Mouse (Mus musculus): Measurements from ENCODE around the gene Trappc13. TPM values are rescaled to one million over a fixed set of nuclear protein-coding genes. Genes with fewer than 3 reads are reported as not detected.

The Trappc13 gene
- polyA plus RNA-seq, 3 experiments from 2014 or later: 43.0 to 54.3 (median 50.0) TPM

- ATAC-seq: no peak
Measured at GRCm38 (mm10) chr13:104113782-104114181, 64.5 kb downstream of the Trappc13 start.

DNA sequence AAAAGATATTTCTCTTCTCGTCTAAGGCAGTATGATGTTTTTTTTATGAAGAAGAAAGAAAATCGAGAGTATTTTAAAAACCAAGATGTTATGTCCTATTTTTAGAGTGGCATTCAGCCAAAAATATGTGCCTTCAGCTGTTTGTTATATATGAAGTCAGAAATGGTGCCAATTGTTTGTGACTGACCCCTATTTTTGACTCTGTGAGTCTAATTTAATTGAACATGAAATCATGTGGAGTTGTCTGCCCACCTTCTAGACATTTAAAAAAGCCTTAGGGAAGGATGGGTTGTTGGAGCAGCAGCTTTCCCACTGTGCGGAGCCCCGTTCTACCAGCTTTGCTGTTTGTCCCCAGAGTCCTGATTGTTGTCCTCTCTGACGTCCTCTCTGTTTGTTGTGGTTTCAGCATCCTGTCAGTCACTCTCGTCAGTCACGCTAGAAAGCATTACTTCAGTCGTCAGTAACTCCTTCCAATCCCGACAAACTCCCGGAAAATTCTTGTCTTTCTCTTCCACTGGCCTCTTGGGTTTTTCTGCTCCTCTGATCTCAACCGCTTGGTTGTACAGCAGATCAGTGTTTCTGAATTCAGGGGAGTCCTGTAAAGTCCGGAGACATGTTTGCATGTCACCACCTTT lies 65.9 kb downstream of the Trappc13 start:
- peak; percentile 26 for ATAC-seq

- ATAC-seq: no peak
Measured at GRCm38 (mm10) chr13:104110526-104110925, 67.7 kb downstream of the Trappc13 start.

DNA sequence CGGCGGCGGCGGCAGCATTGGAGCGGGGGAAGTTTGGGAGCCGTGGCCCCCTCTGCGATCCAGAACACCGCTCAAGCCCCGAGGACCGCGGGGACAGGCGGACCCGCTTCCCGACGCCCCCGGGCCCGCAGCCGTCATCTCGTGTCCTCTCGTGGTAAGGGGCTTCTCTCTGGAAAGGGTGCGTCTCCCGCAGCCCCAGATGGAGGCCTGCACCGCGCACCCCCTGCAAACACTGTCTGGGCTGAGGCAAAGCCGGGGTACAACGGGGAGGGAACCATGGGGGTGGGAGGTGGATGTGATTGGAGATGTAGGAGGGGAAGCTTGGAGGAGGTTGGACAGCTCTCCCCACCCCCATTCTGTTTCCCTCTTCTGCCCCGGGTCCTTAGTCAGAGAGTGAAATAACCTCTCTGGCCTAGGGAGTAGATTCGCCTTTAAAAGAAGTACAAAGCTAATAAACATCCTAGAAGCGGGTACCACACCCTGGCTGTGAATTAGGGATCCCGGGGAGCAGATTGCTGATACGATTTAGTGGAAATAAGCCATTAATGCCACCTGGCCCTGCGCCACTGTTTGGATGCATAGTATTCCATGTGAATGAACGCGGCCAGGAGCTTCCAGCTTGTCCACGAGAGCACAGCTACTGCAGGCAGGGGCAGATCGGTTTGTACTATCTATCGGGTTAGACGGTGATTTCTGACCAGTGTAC lies 68.3 kb downstream of the Trappc13 start:
- peak; percentile 7 for ATAC-seq

DNA sequence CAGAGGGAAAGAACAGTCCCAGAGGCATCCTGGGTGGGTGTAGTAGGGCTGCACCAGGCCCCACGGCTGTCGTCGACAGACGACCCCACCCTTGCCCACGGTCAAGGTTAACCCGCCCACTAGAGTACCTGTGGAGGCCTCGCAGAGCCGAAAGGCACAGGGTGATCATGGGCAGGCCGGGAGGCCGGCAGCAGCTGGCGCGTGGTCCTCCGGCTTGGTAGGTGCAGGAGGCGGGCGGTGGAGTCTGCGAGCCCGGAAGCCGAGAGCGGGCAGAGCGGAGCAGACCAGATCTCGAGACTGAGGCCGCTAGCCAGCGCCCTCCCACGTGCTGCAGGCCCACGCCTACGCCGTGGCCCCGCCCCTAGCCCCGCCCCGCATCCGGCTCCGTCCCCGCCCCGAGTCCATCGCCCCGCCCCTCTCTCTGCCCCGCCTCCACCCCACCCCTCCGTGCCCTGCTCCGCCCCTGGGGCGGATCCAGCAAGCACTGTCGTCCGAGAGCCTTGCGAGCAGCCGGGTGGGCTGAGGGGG lies 68.9 kb downstream of the Trappc13 start, which contains the start of the genes Nln and Sgtb:
TSS of gene Nln (minus strand) at position 327 of the 528 bp plus-strand sequence.
TSS of gene Sgtb (plus strand) at position 454 of the 528 bp plus-strand sequence.
- ATAC-seq: peak; percentile 75

DNA sequence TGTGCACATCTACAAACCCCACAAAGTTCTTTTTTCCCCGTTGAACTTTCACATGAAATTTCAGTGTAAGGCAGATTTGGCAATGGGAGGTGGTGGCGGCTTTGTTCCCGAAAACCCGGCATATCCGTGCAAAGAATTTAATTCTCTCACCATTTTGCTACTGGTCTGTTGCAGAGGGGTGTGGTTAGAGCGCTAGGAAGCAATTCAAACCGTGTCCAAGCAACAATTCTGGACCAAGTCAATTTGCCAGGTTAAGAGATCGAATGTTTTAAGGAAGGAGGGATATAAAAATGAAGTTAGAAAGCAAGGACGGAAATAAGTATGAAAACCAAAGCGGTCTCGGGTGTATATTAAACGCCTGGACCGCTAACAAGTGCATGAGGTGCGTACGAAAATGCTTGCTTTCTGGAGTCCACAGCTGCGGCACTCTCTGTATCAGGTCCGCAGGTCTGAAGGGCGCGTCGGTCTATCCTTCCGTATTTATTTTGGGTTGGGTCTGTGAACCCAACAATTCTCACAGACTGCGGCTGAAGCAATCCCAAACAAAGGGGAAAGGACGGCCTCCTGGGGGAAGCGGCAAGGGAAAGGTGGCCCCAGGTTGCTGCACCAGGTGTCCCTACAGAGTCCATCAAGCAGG lies 69.5 kb downstream of the Trappc13 start:
- ATAC-seq: peak; percentile 39

DNA sequence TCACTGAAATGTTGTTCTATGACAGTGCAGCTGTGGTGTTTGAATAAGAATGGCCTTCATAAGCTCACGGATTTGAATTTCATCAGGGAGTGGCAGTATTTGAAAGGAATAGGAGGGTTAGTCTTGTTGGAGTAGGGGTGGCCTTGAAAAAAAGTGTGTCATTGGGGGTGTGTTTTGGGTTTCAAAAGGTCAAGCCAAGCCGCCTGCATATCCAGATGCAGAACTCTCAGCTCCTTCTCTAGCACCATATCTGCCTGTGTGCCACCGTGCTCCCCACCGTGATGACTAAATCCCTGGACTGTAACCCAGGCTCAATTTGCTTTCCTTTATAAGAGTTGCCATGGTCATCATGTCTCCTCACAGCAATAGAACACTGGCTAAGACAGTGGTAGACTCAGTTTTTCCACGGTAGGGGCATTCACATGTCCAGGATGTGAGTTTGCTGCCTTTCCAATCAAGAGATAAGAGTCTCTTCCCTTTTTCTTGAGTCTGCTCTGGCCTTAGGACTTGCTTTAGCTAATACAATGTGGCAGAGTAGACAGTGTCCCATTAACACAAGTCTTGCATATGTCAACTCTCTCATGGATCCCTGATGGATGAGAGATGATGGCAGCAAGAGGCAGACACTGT lies 76.5 kb downstream of the Trappc13 start:
- no peak for ATAC-seq

DNA sequence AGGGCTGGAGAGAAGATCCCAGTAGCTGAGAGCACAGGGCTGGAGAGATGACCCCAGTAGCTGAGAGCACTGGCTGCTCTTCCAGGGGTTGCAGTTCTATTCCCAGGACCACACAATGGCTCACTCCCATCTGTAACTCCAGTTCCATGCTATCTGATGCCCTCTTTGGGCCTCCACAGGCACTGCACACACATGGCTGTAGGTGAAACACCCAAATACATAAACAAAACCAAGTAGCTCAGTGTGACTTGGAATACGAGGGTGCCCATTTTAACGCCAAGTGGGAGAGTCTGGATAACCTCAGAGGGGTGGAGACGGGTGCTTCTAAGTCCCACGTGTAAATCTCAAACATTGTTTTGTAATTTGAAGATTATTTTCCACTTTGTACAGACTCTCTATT lies 77.9 kb downstream of the Trappc13 start:
- no peak for ATAC-seq

DNA sequence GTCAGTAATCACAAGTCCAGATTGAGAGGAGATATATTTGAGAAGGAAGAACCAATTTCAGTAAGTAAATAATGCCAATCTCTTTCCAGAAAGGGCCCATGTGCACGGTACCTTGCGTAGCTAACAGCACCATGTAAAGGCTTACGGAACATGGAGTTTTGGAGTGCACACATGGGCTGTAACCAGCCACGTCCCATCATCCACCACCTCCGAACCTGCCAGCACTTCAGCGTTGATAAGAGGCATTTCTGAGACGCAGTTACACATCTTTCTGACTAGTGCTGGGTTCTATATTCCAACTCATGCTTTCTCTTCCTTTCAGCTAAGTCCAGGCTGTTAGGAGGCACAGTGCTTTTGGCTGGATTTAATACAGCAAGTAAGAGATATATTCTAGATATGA lies 81.1 kb downstream of the Trappc13 start:
- ATAC-seq: no peak

- ATAC-seq: no peak
Measured at GRCm38 (mm10) chr13:104095955-104096354, 82.3 kb downstream of the Trappc13 start.

- ATAC-seq: no peak
Measured at GRCm38 (mm10) chr13:104094531-104095385, 83.5 kb downstream of the Trappc13 start.

Other genes with a start within 250 kb of the Trappc13 start
- gene Nln, start 68.9 kb downstream of the Trappc13 start, polyA plus RNA-seq (2017; shearing (Covaris generic)): 10 to 100 TPM in 1 of 3 experiments, 1 to 10 TPM in 2; 5.3 to 10.1 (median 8.7) TPM
- under 1 TPM; 0.30 to 0.43 (median 0.36) TPM for gene Sgtb, start 68.7 kb downstream of the Trappc13 start, polyA plus RNA-seq (2017; shearing (Covaris generic))
- 10 to 100 TPM; 24.9 to 33.2 (median 28.6) TPM for gene Trim23, start 328 bp upstream of the Trappc13 start, polyA plus RNA-seq (2017; shearing (Covaris generic))
- 10 to 100 TPM in 1 of 3 experiments, 1 to 10 TPM in 2; 4.9 to 26.3 (median 5.6) TPM for gene Cenpk, start 50.1 kb upstream of the Trappc13 start, polyA plus RNA-seq (2017; shearing (Covaris generic))
- 10 to 100 TPM; 13.5 to 16.6 (median 15.0) TPM for gene Ppwd1, start 50.4 kb upstream of the Trappc13 start, polyA plus RNA-seq (2017; shearing (Covaris generic))
- 10 to 100 TPM; 11.9 to 30.5 (median 25.5) TPM for gene Adamts6, start 109.4 kb upstream of the Trappc13 start, polyA plus RNA-seq (2017; shearing (Covaris generic))